Mouse (Mus musculus) kidney, embryonic 16.5 days (tissue): ENCODE data around the gene Olfr1391. TPM values are rescaled to one million over a fixed set of nuclear protein-coding genes. Genes with fewer than 3 reads are reported as not detected.
"Not testable (repeated sequence)": the region's sequence is repeated elsewhere in the genome, so short reads cannot be mapped to it uniquely, and the experiment has no call there.

Experiments
- ATAC-seq: fragments of 200-750 bp; cut with Nextera tagmentation; 2 replicates; pipeline ENCODE4 v1.8.0; 2017; ENCODE audit warnings: moderate TSS enrichment; ENCODE audit not compliant: low FRiP score, low TSS enrichment
- H3K27ac ChIP-seq: fragments of 300-500 bp; sonication (generic); 2 replicates; pipeline ENCODE4 v1.5.1; 2014; ENCODE audit warnings: low read length
- H3K27me3 ChIP-seq: fragments of 300-500 bp; sonication (generic); 2 replicates; pipeline ENCODE4 v1.6.1; 2014; ENCODE audit warnings: low read length, control low read depth, mixed read lengths; ENCODE audit not compliant: insufficient read depth
- H3K36me3 ChIP-seq: fragments of 300-500 bp; sonication (generic); 2 replicates; pipeline ENCODE4 v1.6.1; 2014; ENCODE audit warnings: low read length, control low read depth, mixed read lengths; ENCODE audit not compliant: insufficient read depth
- H3K4me1 ChIP-seq: fragments of 300-500 bp; sonication (generic); 2 replicates; pipeline ENCODE4 v1.6.1; 2014; ENCODE audit warnings: low read length, control low read depth, mixed read lengths; ENCODE audit not compliant: insufficient read depth
- H3K4me2 ChIP-seq: fragments of 300-500 bp; sonication (generic); replicated peaks from 2 replicates; pipeline ENCODE4 v1.6.1; 2014; ENCODE audit warnings: low read depth, low read length
- H3K4me3 ChIP-seq: fragments of 300-500 bp; sonication (generic); 2 replicates; pipeline ENCODE4 v1.5.1; 2014; ENCODE audit warnings: mild to moderate bottlenecking, low read length
- H3K9ac ChIP-seq: fragments of 300-500 bp; sonication (generic); replicated peaks from 2 replicates; pipeline ENCODE4 v1.6.1; 2014; ENCODE audit warnings: low read length
- H3K9me3 ChIP-seq: fragments of 300-500 bp; sonication (generic); 2 replicates; pipeline ENCODE4 v1.6.1; 2016; ENCODE audit warnings: low read length, control low read depth
- WGBS: fragments of 180-500 bp; shearing (Covaris S2); extraction: QIAGEN DNeasy Blood & Tissue Kit; methylation state at CpG from one replicate; pipeline ENCODE4 v1.1.7; 2014; 5-methylcytosine and 5-hydroxymethylcytosine counted together
- polyA plus RNA-seq: library from polyadenylated mRNA; unstranded; fragments of >200 nt; fragmentation: Nextera tagmentation; extraction: Ambion mirVana; gene quantifications from 2 replicates; pipeline ENCODE4 v1.2.1, GENCODE M21; 2015

Gene Olfr1391
- polyA plus RNA-seq, result not detected in 2 replicates

- H3K27me3 ChIP-seq, result no peaks in the 10 kb centered on the region
- no peaks in the 10 kb centered on the region for H3K4me1 ChIP-seq
- H3K27ac ChIP-seq, result no peak within 1 kb of the TSS
- 74% methylated on average over 2 of the region's 2 CpGs for WGBS
- H3K9me3 ChIP-seq, result no peaks in the 10 kb centered on the region
- no peak for ATAC-seq
- no peak within 1 kb of the TSS for H3K9ac ChIP-seq
- H3K4me2 ChIP-seq, result no peak within 1 kb of the TSS
- no peaks in the 10 kb centered on the region for H3K36me3 ChIP-seq
- H3K4me3 ChIP-seq, result no peak within 1 kb of the TSS
Measured at GRCm38 (mm10) chr11:49322442-49322841, at the start of gene Olfr1391. TSS of gene Olfr1391 (plus strand) at chr11:49322742.

DNA sequence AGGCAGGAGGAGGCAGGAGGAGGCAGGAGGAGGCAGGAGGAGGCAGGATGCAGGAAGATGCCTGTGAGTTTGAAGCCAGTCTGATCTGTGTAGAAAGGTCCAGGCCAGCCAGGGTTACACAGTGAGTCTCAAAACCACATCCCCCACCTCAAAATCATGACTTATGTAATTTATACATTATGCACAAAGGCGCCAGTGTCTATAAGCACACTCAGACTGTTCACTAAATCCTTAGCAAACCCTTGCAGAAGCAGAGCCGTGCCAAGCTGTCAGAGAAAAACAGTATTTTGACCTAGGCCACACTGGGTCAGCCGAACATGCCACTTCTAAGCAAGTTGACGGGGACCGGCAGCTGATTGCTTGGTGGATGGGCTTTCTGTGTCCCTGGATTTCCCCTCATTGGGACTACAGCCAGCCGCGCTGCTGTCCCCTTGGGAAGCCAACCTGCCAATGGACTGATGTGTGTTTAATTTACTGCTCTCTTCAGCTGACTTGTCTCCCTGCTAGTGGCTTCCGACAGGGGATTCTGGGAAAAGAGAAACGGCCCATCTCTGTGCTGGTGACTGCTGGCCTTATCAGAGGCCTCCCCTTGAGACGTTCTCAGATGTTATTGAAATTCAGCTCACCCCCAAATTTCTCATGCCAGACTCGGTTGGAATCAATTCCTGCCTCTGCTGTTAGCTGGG lies 48.6 kb upstream of the Olfr1391 start:
- Histone ChIP-seq H3K4me3 (no peak overlapping the region), H3K27ac (no peak overlapping the region), H3K9me3 (no peaks in the 10 kb centered on the region), H3K36me3 (no peaks in the 10 kb centered on the region), H3K27me3 (no peaks in the 10 kb centered on the region), H3K9ac (no peak overlapping the region), H3K4me1 (no peaks in the 10 kb centered on the region), H3K4me2 (no peak overlapping the region)
- 66% methylated on average over 11 of the region's 11 CpGs for WGBS
- no peak for ATAC-seq

DNA sequence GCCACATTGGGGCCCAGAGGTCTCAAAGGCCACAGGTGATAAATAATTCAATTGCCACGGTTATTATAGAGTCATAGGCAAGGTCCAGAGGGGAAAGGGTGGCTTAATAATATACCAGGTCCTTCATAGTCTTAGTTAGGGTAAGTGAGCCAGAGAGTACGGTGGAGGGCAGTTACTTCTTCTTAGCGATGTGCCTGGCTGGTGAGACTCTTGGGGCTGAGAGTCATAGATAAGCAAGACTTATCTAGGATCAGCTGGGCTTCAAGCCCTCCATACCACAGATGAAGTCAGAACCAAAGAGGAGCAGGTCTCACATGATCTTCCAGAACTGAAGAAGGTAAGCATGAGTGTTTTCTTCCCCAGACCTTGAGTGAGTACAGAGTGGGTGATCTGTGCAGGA lies 44.3 kb upstream of the Olfr1391 start, which contains the start of gene Olfr1393:
Olfr1393 (plus strand) TSS at position 83 of the 400 bp plus-strand sequence.
- H3K4me2 ChIP-seq, result no peak within 1 kb of the TSS
- no peak within 1 kb of the TSS for H3K27ac ChIP-seq
- H3K4me1 ChIP-seq, result no peaks in the 10 kb centered on the region
- no peaks in the 10 kb centered on the region for H3K36me3 ChIP-seq
- no peaks in the 10 kb centered on the region for H3K27me3 ChIP-seq
- WGBS, result 79% methylated on average over 3 of the region's 3 CpGs
- no peaks in the 10 kb centered on the region for H3K9me3 ChIP-seq
- H3K4me3 ChIP-seq, result no peak within 1 kb of the TSS
- ATAC-seq, result no peak
- H3K9ac ChIP-seq, result no peak within 1 kb of the TSS

- not testable (repeated sequence) for H3K27ac ChIP-seq, H3K4me3 ChIP-seq, H3K4me1 ChIP-seq, H3K4me2 ChIP-seq, H3K9ac ChIP-seq, H3K36me3 ChIP-seq, H3K9me3 ChIP-seq, ATAC-seq, H3K27me3 ChIP-seq
- 68% methylated on average over 1 of the region's 1 CpGs for WGBS
Measured at GRCm38 (mm10) chr11:49284982-49285381, 37.6 kb upstream of the Olfr1391 start, which contains the start of gene Olfr1392. TSS of gene Olfr1392 (plus strand) at chr11:49285282.

DNA sequence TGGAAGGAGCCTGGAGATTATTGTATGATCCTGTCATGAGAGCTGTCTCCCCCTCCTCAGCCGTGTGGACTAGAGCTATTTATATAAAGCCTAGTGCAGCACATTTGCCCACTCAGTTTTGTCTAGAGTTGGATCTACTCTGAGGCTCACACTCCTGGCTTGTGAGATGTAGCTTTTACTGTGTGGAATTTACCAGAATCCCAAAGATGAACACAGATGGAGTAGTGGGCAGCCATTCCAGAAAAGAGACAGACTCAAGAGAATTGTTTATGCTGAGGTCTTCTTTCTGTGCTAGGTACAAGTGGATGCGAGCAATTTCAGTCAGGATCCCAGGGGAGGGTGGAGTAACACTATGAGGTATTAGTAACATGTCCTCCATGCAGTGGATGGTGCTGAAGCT lies 35.3 kb upstream of the Olfr1391 start:
- WGBS, result 81% methylated on average over 2 of the region's 2 CpGs
- H3K4me1 ChIP-seq, result no peaks in the 10 kb centered on the region
- no peak overlapping the region for H3K4me2 ChIP-seq
- H3K9ac ChIP-seq, result no peak overlapping the region
- no peaks in the 10 kb centered on the region for H3K36me3 ChIP-seq
- H3K27ac ChIP-seq, result no peak overlapping the region
- H3K27me3 ChIP-seq, result no peaks in the 10 kb centered on the region
- no peaks in the 10 kb centered on the region for H3K9me3 ChIP-seq
- no peak for ATAC-seq
- no peak overlapping the region for H3K4me3 ChIP-seq

GRCm38 (mm10) chr11:49292777-49293176 lies 29.8 kb upstream of the Olfr1391 start:
- no peaks in the 10 kb centered on the region for H3K36me3 ChIP-seq
- H3K27me3 ChIP-seq, result no peaks in the 10 kb centered on the region
- 81% methylated on average over 3 of the region's 3 CpGs for WGBS
- H3K27ac ChIP-seq, result no peak overlapping the region
- no peak overlapping the region for H3K4me3 ChIP-seq
- no peak overlapping the region for H3K9ac ChIP-seq
- H3K9me3 ChIP-seq, result no peaks in the 10 kb centered on the region
- no peak overlapping the region for H3K4me2 ChIP-seq
- no peak for ATAC-seq
- H3K4me1 ChIP-seq, result no peaks in the 10 kb centered on the region

DNA sequence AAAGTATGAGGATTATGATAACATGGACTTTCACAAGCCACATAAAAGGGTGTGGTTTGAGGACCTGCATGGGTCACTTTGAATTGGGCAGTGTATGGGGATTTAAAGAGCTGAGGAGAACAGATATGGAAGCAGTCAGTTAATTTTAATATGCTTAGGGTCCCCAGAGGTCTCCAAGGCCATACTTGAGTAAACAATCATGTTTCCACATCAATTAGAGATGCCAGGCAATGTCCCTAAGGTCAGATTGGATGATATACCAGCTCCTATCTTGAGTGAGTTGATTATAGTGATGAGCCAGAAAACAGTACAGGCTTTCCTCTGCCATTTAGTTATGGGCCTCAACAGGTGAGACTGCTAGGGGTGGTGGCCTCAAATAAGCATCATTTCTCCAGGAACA lies 18.1 kb upstream of the Olfr1391 start, which contains the start of gene Olfr10:
Olfr10 (plus strand) TSS at position 301 of the 400 bp plus-strand sequence.
- Histone ChIP-seq H3K4me3 (no peak within 1 kb of the TSS), H3K27me3 (no peaks in the 10 kb centered on the region), H3K4me2 (no peak within 1 kb of the TSS), H3K36me3 (no peaks in the 10 kb centered on the region), H3K9me3 (no peaks in the 10 kb centered on the region), H3K9ac (no peak within 1 kb of the TSS), H3K27ac (no peak within 1 kb of the TSS), H3K4me1 (no peaks in the 10 kb centered on the region)
- ATAC-seq, result no peak

DNA sequence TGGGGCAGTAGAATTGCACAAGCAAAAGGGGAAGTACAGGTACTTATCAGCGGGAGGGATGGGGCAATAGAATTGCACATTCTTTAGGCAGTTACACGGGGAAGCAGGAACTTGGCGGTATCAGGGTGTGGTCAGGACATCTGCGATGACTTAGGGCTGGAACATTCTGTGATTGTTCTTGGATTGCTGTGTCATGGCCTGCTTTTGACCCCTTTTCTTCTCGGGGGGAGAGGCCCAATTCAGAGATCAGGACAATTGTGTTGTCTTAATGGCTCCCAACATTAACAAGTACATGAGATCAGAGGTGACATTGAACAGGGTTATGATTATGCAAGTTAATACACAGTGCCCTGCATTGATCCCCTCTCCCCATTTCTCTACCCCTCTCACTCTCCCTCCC lies 14.0 kb upstream of the Olfr1391 start:
- H3K4me1 ChIP-seq, H3K4me2 ChIP-seq, H3K27ac ChIP-seq, H3K9ac ChIP-seq, ATAC-seq, H3K36me3 ChIP-seq, H3K27me3 ChIP-seq, H3K9me3 ChIP-seq, H3K4me3 ChIP-seq: not testable (repeated sequence)
- 77% methylated on average over 5 of the region's 5 CpGs for WGBS

DNA sequence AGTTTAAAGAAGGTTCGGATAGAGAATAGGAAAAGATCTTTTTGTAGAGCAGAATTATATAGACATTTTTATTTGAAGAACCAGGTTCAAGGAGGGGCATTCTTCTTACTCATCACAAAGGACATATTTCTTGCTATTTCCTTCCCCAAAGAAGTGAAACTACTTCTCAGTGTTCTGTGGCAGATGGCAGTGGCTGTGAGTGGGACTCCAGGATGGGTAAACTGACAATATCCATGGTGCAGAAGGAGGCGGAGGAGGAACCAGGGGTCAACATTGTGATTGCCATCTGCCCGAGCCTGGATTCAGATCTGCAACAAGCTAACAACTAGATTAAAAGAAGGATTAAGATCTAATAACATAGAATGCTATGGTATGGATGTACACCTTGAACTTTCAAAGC lies 4.2 kb downstream of the Olfr1391 start:
- no peak for ATAC-seq
- 88% methylated on average over 3 of the region's 3 CpGs for WGBS
- no peak overlapping the region for H3K4me3 ChIP-seq

GRCm38 (mm10) chr11:49329686-49330085 lies 7.1 kb downstream of the Olfr1391 start:
- no peaks in the 10 kb centered on the region for H3K27me3 ChIP-seq
- no peaks in the 10 kb centered on the region for H3K9me3 ChIP-seq
- 79% methylated on average over 1 of the region's 1 CpGs for WGBS
- H3K36me3 ChIP-seq, result no peaks in the 10 kb centered on the region
- no peak overlapping the region for H3K9ac ChIP-seq
- ATAC-seq, result no peak
- H3K4me1 ChIP-seq, result no peaks in the 10 kb centered on the region
- no peak overlapping the region for H3K4me3 ChIP-seq
- no peak overlapping the region for H3K4me2 ChIP-seq
- H3K27ac ChIP-seq, result no peak overlapping the region

More for the DNA sequence above, 4.2 kb downstream of the Olfr1391 start:
- no peak overlapping the region for H3K27ac ChIP-seq
- H3K4me1 ChIP-seq, result no peaks in the 10 kb centered on the region
- H3K36me3 ChIP-seq, result no peaks in the 10 kb centered on the region
- no peak overlapping the region for H3K4me2 ChIP-seq
- H3K9me3 ChIP-seq, result no peaks in the 10 kb centered on the region
- H3K27me3 ChIP-seq, result no peaks in the 10 kb centered on the region
- no peak overlapping the region for H3K9ac ChIP-seq
